Mouse (Mus musculus): ENCODE data around the gene Vmn1r65. TPM values are rescaled to one million over a fixed set of nuclear protein-coding genes. Genes with fewer than 3 reads are reported as not detected.

Vmn1r65 gene
- not detected in 2 replicates for polyA plus RNA-seq (2012)

GRCm38 (mm10) chr7:6010910-6011309 is at the start of gene Vmn1r65:
Gene Vmn1r65 (minus strand): TSS chr7:6011010.

GRCm38 (mm10) chr7:6044861-6045260 is 34.1 kb upstream of the Vmn1r65 start, which contains the start of gene Nlrp4c:
Gene Nlrp4c (plus strand): TSS chr7:6045161.

Other genes starting within 250 kb of the Vmn1r65 start
- gene Vmn1r63, start 205.6 kb downstream of the Vmn1r65 start, polyA plus RNA-seq (2012) = not detected in 2 replicates
- not detected in 2 replicates for gene Vmn1r64, start 126.5 kb downstream of the Vmn1r65 start, polyA plus RNA-seq (2012)
- gene Nlrp4c, start 34.2 kb upstream of the Vmn1r65 start, polyA plus RNA-seq (2012) = not detected in 2 replicates
- gene Zfp787, start 145.0 kb upstream of the Vmn1r65 start, polyA plus RNA-seq (2012) = 47.7 and 54.4 TPM in 2 replicates
- 41.9 and 44.8 TPM in 2 replicates for gene Zfp444, start 161.2 kb upstream of the Vmn1r65 start, polyA plus RNA-seq (2012)
- gene Galp, start 186.1 kb upstream of the Vmn1r65 start, polyA plus RNA-seq (2012) = not detected in 2 replicates
- gene Zscan5b, start 211.3 kb upstream of the Vmn1r65 start, polyA plus RNA-seq (2012) = not detected in 2 replicates
- gene Epp13, start 241.7 kb upstream of the Vmn1r65 start, polyA plus RNA-seq (2012) = not detected in 2 replicates

Measured in megakaryocyte-erythroid progenitor cell, adult 5 weeks (primary cell).